Mouse (Mus musculus) lung, postnatal 0 days (tissue): ENCODE results near the gene Tmem156.

Experiments
- CTCF ChIP-seq: IDR thresholded peaks from 2 replicates; pipeline ENCODE4 v1.5.1; 2016; ENCODE audit warnings: antibody characterized with exemption, mild to moderate bottlenecking
- EP300 ChIP-seq: IDR thresholded peaks from 2 replicates; pipeline ENCODE4 v1.6.1; 2016; ENCODE audit warnings: antibody characterized with exemption, mild to moderate bottlenecking, control low read depth

DNA sequence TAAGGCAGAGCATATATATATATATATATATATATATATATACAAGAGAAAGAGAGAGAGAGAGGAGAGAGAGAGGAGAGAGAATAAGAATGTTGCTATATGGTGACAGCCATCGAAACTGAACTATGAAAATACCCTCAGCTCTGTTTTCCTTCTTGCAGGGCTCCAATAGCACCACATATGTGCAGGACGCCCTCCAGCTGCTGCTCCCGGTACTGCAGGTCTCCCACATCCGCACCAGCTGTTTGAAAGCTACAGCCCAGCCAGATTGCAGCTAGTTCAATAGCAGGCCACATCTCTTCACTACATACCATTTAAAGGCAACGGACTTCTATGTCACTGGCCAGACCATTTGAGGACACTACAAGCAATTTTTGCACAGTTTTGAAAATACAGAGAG, 51.5 kb downstream of the Tmem156 start:
- TF ChIP-seq CTCF: peak; percentile 50
- no peak for TF ChIP-seq EP300
